Mouse (Mus musculus): ENCODE data around the gene Sucla2. TPM values are rescaled to one million over a fixed set of nuclear protein-coding genes. Genes with fewer than 3 reads are reported as not detected.

The Sucla2 gene
- total and polyA plus RNA-seq, 2 experiments from 2014 or later = 95.7 to 144 TPM

GRCm38 (mm10) chr14:73634356-73634755 is 109.2 kb downstream of the Sucla2 start:
- Histone ChIP-seq H3K9me3 (ENCODE audit: low read length) (no peaks in the 10 kb centered on the region), H3K4me3 (ENCODE audit: low read depth, low read length) (no peak overlapping the region), H3K4me1 (ENCODE audit: insufficient read depth) (no peaks in the 10 kb centered on the region), H3K27me3 (ENCODE audit: insufficient read depth, low read length) (no peaks in the 10 kb centered on the region), H3K4me2 (ENCODE audit: low read depth) (no peak overlapping the region), H3K9ac (no peak overlapping the region), H3K27ac (ENCODE audit: low read depth, low read length) (no peak overlapping the region), H3K36me3 (ENCODE audit: insufficient read depth) (no peaks in the 10 kb centered on the region)
- WGBS = 82% methylated on average over 3 of the region's 3 CpGs
- no peak for TF ChIP-seq CTCF (IDR thresholded peaks at IDR 0.05; ENCODE audit: low read depth)
- DNase-seq (no peak), ATAC-seq (no peak)

DNA sequence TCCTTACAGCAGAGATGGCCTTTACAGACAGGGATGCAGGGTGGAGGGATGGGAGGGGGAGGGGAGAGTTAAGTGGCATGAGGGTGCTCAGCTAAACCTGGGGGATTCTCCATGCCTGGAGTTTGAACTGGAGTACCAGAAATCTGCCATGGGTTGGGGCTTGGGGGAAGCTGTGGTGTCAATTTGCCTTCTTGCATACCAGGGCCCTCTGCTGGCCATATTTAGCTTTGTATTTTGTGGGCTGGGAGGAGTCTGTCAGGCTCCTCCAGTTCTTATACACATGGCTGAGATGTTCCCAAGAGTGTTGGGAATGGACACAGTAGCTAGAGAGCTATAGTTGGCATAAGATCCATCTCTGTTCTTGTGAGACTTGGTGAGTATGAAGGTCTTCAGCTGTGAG is 112.3 kb downstream of the Sucla2 start:
- DNase-seq = no peak
- no peak for TF ChIP-seq CTCF (IDR thresholded peaks at IDR 0.05; ENCODE audit: low read depth)
- H3K4me2 ChIP-seq (ENCODE audit: low read depth) = no peak overlapping the region
- no peak overlapping the region for H3K27ac ChIP-seq (ENCODE audit: low read depth, low read length)
- ATAC-seq = no peak
- no peaks in the 10 kb centered on the region for H3K36me3 ChIP-seq (ENCODE audit: insufficient read depth)
- no peak overlapping the region for H3K4me3 ChIP-seq (ENCODE audit: low read depth, low read length)
- no peak overlapping the region for H3K9ac ChIP-seq
- no peaks in the 10 kb centered on the region for H3K27me3 ChIP-seq (ENCODE audit: insufficient read depth, low read length)
- no peaks in the 10 kb centered on the region for H3K9me3 ChIP-seq (ENCODE audit: low read length)
- no peaks in the 10 kb centered on the region for H3K4me1 ChIP-seq (ENCODE audit: insufficient read depth)

Other genes starting within 250 kb of the Sucla2 start
- gene Rb1, start 199.5 kb upstream of the Sucla2 start, total RNA-seq (2014; rRNA removed) = 27.9 and 37.9 TPM in 2 replicates
- gene Rb1, start 199.5 kb upstream of the Sucla2 start, polyA plus RNA-seq (2015; fragmentation: Nextera tagmentation; extraction: Ambion mirVana) = 16.2 and 20.6 TPM in 2 replicates
- gene Itm2b, start 140.0 kb upstream of the Sucla2 start, total RNA-seq (2014; rRNA removed) = 317 and 332 TPM in 2 replicates
- 802 and 892 TPM in 2 replicates for gene Itm2b, start 140.0 kb upstream of the Sucla2 start, polyA plus RNA-seq (2015; fragmentation: Nextera tagmentation; extraction: Ambion mirVana)
- 38.4 and 50.7 TPM in 2 replicates for gene Med4, start 15.3 kb upstream of the Sucla2 start, total RNA-seq (2014; rRNA removed)
- 85.4 and 89.6 TPM in 2 replicates for gene Med4, start 15.3 kb upstream of the Sucla2 start, polyA plus RNA-seq (2015; fragmentation: Nextera tagmentation; extraction: Ambion mirVana)
- gene Nudt15, start 22.9 kb downstream of the Sucla2 start, total RNA-seq (2014; rRNA removed) = 5.8 and 9.4 TPM in 2 replicates
- gene Nudt15, start 22.9 kb downstream of the Sucla2 start, polyA plus RNA-seq (2015; fragmentation: Nextera tagmentation; extraction: Ambion mirVana) = 6.0 and 8.5 TPM in 2 replicates
- not detected in 2 replicates for gene Gm21750, start 135.9 kb downstream of the Sucla2 start, total RNA-seq (2014; rRNA removed)
- gene Gm21750, start 135.9 kb downstream of the Sucla2 start, polyA plus RNA-seq (2015; fragmentation: Nextera tagmentation; extraction: Ambion mirVana) = not detected in 2 replicates

Measured in forebrain, postnatal 0 days (tissue).